Mouse (Mus musculus) stomach, postnatal 0 days (tissue): ENCODE data around the gene Mfn1.

ENCODE experiments used
- CTCF ChIP-seq: IDR thresholded peaks from 2 replicates; pipeline ENCODE4 v1.5.1; 2016; ENCODE audit warnings: antibody characterized with exemption, low read depth, mild to moderate bottlenecking, moderate library complexity
- EP300 ChIP-seq: optimal IDR thresholded peaks from 2 replicates; pipeline ENCODE3; 2016; ENCODE audit warnings: antibody characterized with exemption

DNA sequence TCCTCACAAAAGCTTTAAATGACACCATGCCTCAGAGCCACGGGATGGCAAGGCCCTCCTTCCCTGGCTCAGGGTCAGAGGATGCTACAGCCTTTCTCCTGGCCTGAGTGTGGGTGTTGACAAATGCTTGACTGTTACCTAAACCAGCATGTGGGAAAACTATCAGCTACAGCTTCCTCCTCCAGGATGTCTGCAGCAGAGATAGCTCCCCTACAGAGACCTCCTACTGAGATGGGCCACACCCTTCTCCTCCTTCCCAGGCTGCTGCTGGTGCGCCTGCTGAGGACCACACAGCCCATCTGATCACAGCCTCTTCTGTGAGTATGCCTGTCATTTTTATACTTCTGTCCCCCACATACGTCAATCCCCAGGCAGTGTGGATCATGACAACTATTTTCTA, 70.1 kb downstream of the Mfn1 start:
- TF ChIP-seq CTCF (no peak), EP300 (no peak)
